Mouse (Mus musculus) retina, postnatal 1 day (tissue): ENCODE data around the gene Pigl.
"Not testable (repeated sequence)": the region's sequence is repeated elsewhere in the genome, so short reads cannot be mapped to it uniquely, and the experiment has no call there.

Experiments used
- DNase-seq: peaks from one replicate; pipeline ENCODE4 v3.0.0-alpha.2; 2012

Gene Pigl

DNA sequence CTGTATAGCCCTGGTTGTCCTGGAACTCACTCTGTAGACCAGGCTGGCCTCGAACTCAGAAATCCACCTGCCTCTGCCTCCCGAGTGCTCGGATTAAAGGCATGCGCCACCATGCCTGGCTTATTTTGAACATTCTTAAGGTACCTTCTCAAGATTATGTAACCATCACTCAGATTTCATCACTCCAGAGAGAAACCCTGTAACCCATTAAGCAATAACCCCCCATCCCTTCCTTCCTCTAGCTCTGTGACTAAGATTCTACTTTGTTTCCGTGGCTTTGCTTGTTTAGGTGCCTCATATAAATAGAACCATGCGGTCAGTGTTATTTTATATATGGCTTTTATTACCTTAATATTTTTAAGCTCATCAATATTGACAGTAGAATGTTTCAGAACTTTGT lies 12.2 kb downstream of the Pigl start:
- DNase-seq: no peak

DNA sequence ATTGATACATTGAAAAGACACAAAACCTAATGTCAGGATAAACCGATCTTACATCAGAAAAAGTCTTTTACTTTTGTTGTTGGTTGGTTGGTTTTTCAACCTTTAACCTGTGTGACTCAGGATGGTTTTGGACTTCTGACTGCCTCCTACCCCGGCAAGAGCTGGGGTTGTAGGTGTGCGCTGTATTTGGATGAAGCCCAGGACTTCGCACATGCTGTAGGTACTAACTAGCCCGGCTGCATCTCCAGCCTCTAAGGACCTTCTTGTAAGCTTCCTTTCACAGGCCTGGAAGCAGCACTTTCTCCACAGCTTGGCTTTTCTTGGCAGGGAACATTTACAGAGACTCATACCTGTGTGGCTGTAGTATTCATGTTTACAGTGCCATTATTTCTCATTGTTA lies 15.3 kb downstream of the Pigl start:
- DNase-seq: no peak

DNA sequence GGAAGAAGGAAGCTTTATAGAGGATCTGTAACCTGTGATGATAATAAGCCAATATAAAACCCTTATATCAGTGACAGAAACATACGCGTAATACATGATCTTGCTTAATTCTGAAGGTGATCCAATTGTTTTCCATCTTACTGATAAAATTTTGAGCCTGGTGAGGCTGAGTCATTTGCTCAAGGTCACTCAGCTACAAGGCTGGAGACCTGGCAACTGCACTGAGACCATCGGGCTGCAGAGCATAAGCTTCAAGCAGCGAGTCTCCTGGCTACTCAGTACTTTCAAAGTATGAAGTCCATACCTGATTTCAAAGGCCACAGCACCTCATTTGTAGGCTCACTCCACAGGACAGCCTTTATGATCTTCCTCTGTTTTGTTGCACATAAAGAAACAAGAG lies 17.9 kb downstream of the Pigl start:
- DNase-seq: no peak

DNA sequence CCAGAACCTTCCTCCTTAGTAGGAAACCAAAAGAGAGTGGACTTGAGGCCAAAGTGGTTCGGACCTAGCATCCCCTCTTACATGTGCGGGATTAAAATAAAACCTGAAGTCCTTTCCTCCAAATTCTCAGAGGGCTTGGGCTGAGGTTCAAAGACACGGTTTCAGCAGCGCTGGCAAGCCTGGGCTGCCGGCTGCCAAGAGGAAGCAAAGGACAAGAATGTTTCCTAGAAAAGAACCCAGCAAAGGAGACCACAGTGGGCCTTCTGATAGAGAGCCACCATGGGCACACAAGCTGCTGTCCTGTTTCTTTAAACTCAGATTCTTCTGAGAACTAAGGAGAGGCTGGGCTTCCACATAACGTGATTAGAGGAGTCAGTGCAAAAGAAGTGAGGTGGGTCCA lies 20.7 kb downstream of the Pigl start:
- no peak for DNase-seq

DNA sequence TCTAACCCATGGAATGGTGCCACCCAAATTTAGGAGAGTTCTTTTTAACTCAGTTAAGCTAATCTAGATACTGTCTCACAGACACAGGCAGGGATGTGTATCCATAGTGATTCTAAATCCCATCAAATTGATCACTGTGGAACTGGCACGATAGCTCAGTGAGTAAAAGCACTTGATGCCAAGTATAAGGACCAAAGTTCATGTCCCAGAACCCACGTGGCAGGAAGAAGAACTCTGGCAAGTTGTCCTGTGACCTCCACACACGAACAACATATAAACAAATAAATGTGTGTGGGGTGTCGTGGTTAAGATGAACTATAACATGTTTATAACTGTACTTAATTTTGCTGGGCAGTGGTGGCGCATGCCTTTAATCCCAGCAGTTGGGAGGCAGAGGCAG lies 21.3 kb downstream of the Pigl start:
- DNase-seq: no peak

DNA sequence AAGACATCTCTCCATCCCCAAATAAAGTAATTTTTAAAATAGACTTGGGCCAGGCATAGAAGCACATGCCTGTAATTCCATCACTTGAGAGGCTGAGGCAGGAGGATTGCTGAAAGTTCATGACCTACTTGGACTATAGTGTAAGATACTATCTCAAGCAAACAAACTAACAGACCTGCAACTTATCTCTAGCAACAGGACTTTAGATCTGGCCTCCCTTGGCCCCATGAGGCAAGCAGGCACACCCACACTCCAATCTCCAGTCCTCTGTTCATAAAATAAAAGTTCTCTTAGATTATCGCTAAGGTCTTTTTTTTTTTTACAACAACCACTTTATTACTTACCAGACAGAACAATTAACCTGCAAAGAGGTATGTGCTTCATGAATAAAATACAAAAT lies 28.7 kb downstream of the Pigl start:
- no peak for DNase-seq

DNA sequence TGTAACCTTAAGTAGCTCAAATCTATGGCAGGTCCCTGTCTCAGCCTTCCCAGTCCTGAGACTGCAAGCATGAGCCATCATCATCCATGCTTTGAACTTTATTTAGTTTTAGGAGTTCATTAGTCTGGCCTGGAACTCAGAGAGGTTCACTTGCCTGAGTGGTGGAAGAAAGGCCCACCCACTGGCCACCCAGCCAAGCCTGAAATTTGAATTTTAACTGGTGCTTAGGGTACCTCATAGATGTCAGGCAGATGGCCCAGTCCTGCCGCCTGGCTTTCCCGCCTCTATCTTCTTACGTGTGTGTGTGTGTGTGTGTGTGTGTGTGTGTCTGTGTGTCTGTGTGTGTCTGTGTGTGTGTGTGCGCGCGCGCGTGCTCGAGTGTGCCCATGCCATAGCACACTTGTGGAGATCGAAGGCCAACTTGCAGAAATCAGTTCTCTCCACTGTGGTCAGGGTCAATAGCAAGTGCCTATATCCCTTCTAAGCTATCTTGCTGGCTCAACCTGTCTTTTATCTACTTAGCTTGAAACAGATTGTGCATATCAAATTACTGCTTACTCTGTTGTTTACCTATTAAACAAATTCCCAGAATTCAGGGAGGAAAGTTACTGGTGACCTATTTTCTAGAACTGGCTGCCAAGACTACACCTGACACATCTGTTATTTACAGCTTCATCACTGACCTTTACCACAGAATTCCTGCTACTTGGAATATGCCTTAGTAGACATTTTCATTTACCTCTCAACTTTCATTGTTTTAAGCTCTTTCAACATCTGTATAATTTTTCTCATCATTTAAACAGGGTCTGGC lies 29.5 kb downstream of the Pigl start:
- DNase-seq: no peak

DNA sequence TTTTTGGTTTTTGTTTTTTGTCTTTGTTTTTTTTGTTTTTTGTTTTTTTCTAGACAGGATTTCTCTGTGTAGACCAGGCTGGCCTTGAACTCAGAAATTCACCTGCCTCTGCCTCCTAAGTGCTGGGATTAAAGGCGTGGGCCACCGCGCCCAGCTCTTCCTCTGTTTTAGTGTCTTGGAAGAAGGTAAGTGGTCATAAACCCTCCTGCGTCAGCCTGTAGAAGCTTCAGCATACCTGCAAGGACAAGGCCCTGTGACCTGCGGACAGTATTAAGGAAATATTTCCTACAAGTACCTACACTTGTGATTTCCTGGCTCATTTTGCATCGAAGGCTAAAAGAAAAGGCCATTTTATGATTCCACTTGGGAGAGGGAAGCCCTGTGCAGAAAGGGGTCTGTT lies 35.4 kb downstream of the Pigl start:
- DNase-seq: no peak

DNA sequence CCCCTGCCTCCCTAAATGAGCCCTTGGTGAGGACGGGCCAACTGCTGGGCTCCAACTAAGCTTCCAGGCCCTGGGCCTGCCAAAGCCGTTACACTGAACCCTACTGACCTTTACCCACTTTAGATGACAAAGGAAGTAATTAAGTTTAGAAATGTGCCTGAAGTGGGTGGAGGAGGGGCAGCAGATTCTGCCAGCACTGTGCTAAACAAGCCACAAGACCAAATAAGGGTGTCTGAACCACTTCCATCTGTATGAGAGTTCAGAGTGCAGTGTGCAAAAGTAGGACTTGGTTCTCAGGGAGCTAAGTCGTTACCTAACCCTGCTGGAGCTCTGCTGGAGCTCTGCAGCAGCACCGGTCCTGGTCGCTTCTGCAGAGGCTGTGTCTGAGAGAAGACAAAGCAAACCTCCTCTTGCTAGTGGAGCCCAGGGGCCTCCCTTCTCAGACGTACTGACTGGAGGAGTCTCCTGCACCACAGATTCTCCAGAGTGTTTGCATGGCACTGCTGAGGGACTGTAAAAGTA lies 36.6 kb downstream of the Pigl start:
- peak; percentile 86 for DNase-seq

DNA sequence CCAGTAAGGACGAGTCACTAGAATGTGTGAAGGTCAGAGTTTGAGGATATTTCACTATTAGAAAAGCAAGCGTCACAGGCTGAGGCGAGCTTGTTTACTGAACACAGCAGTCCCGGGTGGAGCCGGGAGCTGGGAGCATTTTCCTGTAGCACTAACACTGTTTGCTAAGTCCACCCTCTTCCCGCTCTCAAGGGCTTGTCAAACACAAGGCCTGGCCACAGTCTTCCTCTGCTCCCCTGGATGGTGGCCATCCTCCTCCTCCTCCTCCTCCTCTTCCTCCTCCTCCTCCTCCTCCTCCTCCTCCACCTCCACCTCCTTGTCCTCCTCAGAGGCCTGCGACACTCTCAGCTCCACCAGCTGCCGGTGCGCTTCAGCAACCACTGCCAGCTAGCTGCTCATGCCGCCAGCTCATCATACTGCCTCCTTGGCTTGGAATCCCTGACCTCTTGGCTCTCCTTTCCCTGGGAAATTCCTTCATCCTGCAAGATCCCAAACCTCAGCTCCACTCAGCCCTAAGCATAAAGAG lies 37.1 kb downstream of the Pigl start:
- peak; percentile 45 for DNase-seq

DNA sequence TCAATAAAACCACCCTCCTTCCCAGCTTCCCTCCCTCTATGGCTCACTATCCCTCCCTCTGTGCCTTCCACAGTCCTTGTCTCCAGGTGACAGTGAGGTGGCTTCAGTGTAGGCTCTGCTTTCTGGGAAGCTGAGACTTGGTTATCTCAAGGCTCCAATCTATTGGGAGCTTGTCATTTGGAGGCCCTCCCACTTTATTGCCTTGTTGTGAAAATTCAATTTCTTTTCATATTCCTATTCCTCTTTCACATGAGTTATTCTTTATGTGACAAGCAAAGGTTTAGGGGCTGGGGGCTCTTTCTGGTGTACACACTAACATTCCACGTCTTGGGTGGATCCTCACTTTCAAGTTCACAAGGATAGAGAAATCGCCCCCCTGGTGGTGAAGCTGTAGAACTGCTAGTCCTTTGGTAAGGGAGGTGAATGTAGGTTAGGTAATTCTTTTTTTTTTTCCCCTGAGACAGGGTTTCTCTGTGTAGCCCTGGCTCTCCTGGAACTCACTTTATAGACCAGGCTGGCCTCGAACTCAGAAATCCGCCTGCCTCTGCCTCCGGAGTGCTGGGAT lies 38.0 kb downstream of the Pigl start:
- peak; percentile 73 for DNase-seq

DNA sequence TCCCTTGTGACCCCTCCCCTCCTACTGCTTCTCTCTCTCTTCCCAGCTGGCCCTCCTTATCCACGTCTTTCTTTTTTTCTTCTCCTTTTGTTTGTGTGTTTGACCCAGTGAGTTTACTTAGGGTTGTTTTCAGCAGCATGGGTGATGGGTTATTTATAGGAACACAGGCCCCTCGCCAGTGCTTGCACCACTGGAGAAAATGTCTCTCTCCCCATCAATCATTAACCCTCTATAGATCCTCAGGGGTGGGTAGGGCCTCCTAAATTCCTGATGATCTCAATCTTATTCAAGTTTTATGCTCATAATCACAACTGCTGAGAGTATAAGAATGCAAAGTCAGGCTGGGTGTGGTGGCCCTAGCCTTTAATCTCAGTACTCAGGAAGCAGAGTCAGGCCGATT lies 38.9 kb downstream of the Pigl start:
- no peak for DNase-seq

DNA sequence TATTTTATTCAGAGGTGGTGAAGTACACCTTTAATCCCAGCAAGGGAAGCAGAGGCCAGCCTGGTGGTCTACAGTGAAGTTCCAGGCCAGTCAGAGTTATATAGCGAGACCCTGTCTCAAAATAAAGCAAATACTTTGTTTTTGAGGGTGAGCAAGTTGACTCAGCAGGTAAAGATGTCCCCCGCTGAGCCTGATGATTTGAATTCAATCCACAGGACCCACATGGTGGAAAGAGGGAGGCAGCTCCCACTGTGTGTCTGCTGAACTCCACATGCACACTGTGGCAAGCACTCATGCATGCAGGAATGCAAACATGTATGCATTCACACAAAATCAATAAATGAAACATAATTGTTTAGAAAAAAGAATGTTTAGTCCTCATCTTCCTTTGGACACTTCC lies 40.5 kb downstream of the Pigl start:
- no peak for DNase-seq

DNA sequence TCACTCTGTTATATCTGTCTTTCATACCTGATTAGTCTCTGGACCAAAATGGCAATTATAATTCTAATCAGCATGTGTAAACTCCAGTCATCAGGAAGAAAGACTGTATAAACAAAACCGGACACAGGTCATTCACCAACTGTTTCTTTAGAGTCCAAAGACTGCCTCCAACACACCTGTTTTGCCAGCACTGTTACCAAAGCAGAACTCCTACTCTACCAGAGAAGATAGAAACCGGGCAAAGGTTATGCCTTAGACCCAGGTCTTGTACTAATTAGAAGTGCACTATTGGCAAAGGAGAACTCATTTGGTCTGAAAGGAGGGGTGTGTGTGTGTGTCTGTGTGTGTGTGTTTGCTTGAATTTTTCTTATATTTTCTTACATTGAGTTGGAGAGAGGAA lies 42.3 kb downstream of the Pigl start:
- DNase-seq: no peak

DNA sequence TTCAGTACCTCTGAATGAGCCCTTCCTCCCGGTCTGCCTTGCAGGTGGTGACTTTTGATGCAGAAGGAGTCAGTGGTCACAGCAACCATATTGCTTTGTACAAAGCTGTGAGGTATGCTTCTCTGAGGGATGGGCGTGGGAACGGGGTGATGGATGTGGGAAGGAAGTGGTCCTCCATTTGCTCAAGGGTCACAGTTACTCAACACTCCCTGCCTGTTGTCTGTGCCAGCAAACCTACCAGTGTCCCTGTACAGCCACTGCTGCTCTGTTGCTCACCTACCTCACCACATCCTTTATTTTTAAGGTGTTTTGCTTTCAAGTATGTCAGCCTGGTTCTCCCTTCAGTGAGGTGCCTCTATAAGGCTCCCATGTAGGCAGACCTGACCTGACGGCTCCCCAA lies 49.4 kb downstream of the Pigl start:
- no peak for DNase-seq

DNA sequence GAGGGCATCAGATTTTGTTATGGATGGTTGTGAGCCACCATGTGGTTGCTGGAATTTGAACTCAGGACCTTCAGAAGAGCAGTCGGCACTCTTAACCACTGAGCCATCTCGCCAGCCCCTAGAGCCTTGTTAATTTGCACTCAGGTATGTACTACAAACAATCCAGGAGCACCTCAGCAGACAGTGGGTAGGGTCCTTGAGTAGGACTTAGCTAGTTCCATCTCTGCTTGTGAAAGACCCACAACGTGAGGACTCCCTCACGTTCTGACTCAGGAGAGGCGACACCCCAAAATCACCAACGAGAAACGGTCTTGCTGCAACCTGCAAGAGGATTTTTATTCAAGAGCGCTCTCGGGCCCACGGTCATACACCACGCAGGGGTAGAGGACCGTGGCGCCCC lies 50.1 kb downstream of the Pigl start:
- DNase-seq: not testable (repeated sequence)

DNA sequence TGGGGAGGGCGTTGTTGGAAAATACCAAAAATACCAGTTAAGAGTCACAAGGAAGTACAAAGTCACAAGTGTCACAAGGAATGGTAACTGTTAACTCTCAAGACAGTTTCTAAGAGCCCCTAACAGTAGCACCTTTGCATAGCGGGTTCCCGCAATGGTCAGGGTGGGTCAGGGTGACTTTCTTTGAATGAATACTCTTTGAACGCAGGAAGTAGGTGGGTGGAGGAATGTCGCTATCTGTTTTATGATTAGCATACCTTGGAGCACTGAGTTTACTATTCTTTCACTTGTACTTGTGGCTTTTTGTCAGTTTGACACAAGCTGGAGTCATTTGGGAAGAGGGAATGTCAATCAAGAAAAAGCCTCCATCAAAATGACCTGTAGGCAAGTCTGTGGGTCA lies 50.6 kb downstream of the Pigl start:
- DNase-seq: not testable (repeated sequence)

DNA sequence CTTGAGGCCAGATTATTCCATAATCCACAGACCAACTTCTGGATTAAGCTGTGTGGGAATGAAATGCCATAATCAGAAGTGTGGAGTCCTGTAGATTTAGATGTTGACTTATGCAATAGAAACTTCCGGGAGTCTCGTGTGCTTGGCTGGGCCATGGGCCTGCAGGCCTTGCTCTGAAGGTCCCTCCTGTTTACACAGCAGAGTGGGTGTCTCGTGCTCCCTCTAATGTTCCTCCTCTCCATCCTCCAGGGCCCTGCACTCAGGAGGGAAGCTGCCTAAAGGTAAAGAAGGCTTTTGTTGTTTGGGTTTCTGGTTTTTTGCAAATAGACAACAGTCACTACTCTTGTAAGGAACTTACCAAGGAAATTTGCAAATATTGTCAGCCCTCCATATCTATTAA lies 51.3 kb downstream of the Pigl start:
- DNase-seq: no peak

DNA sequence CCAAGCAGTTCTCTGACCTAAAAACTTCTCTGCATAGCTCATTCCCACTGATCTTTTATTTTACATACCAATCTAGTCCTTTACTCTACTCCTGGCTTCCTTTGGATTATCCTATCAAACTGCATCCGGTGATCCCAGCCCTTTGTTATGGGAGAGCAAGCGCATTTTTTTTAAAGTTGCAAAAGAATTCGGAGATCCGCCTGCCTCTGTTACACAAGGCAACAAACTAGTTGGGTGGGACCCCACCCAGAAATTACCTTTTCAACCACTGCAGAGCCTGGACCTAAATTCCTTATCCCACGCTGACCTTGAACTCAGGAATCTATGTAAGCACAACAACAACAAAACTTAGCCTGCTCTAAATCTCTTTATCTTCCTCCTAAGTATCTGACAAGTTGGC lies 52.7 kb downstream of the Pigl start:
- DNase-seq: no peak

DNA sequence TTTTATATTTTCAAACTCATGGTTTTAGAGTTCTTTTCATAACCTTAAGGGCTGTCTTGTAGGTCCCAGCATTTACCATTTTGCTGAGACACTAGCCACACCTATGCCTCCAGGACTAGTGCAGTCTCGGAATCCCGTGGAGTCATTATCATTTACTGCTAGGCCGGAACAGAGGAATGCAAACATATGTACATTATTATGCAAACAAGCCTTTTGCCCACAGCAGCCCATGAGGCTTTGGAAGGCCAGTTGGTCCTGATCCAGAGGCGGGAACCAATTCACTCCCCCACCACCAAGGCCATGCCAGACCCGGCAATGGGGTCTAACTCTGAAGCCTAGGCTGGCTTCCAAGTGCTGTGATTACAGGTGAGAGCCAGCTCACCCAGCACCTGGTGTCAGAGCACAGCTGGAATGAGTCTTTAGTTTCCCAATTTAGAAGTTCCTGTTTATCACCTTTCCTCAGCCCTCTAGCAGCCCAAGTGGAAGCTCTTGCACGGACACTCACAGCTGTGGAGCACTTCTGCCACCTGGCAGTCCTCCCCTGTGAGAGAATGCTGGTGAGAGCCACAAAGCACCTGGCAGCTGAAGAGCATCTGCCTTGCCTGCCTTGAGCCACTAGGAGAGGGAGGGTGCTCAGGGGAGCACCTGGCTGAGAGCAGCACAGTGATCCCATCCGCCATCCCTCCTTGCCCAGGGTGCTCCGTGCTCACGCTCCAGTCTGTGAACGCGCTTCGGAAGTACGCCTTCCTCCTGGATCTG lies 53.4 kb downstream of the Pigl start:
- DNase-seq: no peak

DNA sequence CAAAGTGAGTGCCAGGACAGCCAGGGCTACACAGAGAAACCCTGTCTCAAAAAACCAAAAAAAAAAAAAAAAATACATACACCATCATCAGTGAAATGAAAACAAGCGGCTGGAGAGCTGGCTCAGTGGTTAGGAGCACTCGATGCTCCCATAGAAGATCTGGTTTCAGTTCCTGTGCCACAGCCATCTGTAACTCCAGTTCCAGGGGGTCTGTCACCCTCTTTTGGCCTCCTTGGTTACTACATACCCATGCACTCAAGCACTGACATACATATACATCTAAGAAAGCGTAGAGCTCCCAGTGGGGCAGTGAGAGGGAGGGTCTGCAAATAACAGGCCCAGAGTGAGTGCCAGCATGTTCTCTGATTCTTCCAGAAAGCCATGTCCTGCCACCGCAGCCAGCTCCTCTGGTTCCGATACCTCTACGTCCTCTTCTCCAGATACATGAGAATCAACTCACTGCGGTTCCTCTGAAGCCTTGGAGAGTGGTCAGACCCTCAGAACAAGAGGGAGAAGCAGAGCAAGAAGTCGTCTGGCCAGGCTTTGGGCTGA lies 54.3 kb downstream of the Pigl start:
- DNase-seq: no peak

DNA sequence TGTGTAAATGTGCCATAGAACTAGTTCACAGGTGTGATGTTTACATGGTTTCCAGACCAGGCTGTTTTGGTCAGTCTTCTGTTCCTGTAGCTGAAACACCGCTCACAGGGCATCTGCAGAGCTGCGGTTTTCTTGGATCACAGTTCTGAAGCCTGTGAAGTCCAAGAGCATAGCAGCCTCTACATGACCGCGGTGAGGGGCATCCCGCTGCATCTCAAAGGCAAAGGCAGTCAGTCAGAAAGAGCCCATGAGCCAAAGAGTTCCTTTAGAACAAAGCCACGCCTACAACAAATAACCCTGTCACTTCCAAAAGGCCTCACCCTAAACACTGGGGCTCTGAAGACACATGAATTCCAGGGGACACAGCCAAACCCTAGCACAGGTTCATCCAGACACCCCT lies 55.1 kb downstream of the Pigl start:
- no peak for DNase-seq

DNA sequence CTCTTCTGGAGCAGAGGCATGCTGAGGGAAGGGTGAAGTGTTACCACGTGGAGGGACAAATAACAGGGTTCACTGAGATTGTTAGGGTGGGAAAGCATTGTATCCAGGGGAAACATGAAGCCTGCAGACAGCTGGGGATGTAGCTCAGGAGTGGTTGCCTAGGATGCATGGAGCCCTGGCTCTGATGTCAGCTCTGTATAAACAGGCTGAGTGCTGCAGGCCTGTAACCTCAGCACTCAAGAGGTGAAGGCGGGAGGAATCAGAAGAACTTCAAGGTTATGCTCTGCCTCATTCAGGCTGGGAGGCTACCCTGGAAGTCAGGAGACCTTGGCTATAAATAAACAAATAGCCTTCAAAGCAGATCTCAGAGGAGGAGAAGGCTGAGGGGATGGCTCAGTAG lies 60.7 kb downstream of the Pigl start:
- no peak for DNase-seq

DNA sequence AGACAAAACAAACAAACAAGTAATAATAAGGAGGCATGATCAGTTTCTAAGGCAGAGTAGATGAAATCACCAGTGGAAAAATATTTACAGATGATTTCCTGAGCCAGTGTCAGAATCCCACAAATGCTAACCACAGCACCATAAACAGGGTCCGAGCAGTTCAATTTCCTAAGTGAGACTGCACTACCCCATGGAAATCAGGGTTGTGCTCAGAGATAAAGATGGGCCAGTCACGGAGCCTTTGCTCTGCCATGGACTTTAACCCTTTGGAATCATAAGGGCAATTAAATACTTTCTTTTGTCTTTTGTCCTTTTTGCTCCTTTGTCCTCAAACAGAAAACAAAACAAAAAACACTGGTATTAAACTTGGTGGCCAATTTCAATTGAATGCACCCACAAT lies 64.0 kb downstream of the Pigl start:
- DNase-seq: no peak
